Mouse (Mus musculus) CD4-positive, CD25-positive, alpha-beta regulatory T cell, adult 4 months (primary cell): ENCODE results near the gene Vash1. TPM values are rescaled to one million over a fixed set of nuclear protein-coding genes. Genes with fewer than 3 reads are reported as not detected.
A peak's percentile ranks its signal among the peaks of the same experiment; 100 is the strongest.

ENCODE experiments used
- ATAC-seq: one replicate; pipeline ENCODE4 v1.8.0; 2017
- polyA plus RNA-seq, 2 experiments: library from polyadenylated mRNA; unstranded; fragments of 100-300 nt; shearing (Covaris generic); gene quantifications; one replicate each; pipeline ENCODE4 v1.2.1; 2017

The Vash1 gene
- polyA plus RNA-seq, 2 experiments from 2014 or later: not detected

DNA sequence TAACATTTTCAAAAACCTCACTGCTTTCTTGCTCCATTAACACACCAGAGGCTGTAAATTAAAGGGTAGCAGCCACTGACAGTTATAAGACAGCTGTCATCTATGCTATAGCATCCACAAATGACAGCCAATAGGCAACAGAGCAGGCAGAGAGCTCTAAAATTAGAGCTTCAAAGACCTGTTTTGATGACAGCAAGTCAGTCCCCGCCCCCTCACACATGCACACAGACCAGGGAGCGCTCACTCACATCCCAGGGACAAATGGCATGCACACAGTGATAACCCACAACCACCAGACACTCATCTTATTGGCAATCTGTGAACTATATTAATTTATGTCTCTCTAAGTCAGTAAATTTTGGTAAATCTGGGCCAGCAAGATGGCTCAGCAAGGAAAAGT is 45.8 kb downstream of the Vash1 start:
- ATAC-seq: no peak

GRCm38 (mm10) chr12:86725706-86726105 is 47.2 kb downstream of the Vash1 start:
- ATAC-seq: peak; percentile 33

GRCm38 (mm10) chr12:86726120-86726640 is 47.7 kb downstream of the Vash1 start, which contains the start of gene Angel1:
Gene Angel1 (minus strand): TSS chr12:86726460.
- ATAC-seq: peak; percentile 99

- no peak for ATAC-seq
Measured at GRCm38 (mm10) chr12:86734319-86734810, 55.9 kb downstream of the Vash1 start, which contains the start of gene Lrrc74a. Gene Lrrc74a (plus strand): TSS chr12:86734369.

Other genes with a start within 250 kb of the Vash1 start
- gene Angel1, start 47.8 kb downstream of the Vash1 start, polyA plus RNA-seq: 10 to 100 TPM in 1 of 2 experiments, 1 to 10 TPM in 1; 5.4 to 10.3 TPM
- gene Lrrc74a, start 55.7 kb downstream of the Vash1 start, polyA plus RNA-seq: not detected
- 10 to 100 TPM in 1 of 2 experiments, 1 to 10 TPM in 1; 7.6 to 18.8 TPM for gene Irf2bpl, start 206.1 kb downstream of the Vash1 start, polyA plus RNA-seq